Mouse (Mus musculus) T-helper 1 cell (primary cell): Measurements from ENCODE around the gene Atp8b4.

Source experiments
- in situ Hi-C: fragments of 300-600 bp; cut with MboI, MseI; formaldehyde crosslinking; loops from one replicate; pipeline ENCODE4 v1.15.1; 2025; ENCODE audit warnings: high pct_unique_total_duplicates

The Atp8b4 gene

DNA sequence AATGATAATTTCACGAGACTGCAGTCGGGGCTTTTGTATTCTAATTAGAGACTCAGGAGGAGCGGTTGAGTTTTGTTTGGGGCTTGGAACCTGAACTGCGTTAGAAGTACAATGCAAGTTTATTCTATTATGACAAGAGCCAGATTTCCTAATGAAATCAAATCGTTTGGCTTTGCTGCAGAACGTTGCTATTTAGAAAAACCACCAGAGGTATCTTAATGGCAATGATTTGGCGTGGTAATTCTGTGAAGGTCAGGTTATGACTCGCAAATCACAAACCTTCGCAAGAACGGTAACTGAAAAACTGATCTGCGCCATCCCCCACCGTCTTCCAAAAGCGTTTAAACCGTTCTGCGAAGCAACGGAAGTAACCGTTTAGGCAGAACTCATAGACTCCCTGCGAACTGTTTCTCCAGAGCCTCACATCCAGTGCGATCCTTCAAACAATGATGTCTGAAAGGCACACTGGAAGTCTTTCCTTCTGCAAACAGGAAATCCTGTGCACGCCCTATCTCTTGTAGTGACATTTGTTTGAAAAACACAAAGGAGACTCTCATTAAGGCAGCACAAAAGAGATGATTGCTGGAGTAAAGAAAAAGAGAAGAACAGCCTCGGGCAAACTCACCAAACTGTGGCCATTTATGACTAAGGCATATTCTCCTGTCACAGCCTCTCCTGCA, 139.2 kb downstream of the Atp8b4 start:
- in situ Hi-C loops = no loop called here

GRCm38 (mm10) chr2:126360688-126361087, 139.8 kb downstream of the Atp8b4 start:
- in situ Hi-C loops = no loop called here

DNA sequence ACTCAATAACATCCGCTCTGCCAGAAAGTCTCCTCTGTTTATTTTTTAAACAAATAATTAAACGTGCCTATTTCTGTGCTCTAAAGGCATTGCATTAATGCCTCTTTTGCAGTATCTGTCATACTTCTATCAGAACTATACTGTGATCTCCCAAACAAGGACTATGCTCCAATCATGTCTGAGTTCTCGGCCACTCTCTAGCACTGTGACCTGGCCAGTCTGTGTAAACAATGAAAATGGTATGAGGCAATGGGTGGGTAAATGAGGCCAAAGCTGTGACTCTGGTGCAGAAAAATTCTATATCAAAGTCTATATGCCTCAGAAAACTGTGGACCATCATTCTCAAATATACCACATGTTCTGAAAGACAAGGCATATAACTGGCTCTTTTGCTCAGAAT, 140.5 kb downstream of the Atp8b4 start:
- in situ Hi-C loops = loop anchor here (10.0 kb wide), 2 partner anchors 195 to 475 kb away; no protein-coding TSS in a partner anchor

GRCm38 (mm10) chr2:126359278-126359677, 141.2 kb downstream of the Atp8b4 start:
- in situ Hi-C loops = loop anchor here (10.0 kb wide), 2 partner anchors 194 to 474 kb away; no protein-coding TSS in a partner anchor

DNA sequence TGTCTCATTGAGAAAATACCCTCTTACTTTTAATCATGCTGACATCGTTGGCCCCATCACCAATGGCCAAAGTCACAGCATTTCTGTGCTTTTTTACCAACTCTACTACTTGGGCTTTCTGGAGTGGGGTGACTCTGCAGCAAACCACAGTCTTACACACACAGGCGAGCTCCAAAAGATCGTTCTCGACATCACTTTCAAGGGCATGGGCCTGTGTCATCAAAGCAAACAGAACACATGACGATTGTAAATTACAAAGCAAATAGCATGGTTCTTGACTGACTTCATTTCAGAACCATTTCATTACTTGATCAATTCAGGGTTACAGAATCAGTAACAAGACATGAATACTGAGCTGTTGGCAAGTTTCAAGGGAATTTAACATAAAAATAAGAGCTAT, 141.7 kb downstream of the Atp8b4 start:
- in situ Hi-C loops = loop anchor here (10.0 kb wide), 2 partner anchors 194 to 474 kb away; no protein-coding TSS in a partner anchor

DNA sequence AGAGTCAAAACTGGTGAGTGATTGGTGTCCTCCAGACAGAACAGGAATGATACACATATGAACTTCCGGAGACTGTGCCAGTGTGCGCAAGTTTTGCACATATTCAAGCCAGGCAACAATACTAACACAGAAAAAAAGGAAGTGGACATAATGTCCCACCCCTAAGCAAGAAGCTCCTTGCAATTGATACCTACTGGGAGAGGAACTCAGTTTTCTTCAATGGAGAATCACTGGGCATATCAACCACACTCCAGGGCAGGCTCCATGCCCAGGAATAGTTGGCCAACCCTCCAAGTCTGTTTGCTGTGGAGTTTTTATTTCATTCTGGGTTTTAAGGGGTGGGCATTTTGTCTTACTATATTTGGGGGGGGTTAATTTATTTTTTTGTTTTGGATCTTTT, 145.2 kb downstream of the Atp8b4 start:
- in situ Hi-C loops = loop anchor here (10.0 kb wide), 2 partner anchors 190 to 470 kb away; no protein-coding TSS in a partner anchor

GRCm38 (mm10) chr2:126351811-126352210, 148.7 kb downstream of the Atp8b4 start:
- in situ Hi-C loops = loop anchor here (10.0 kb wide), 2 partner anchors 187 to 467 kb away; no protein-coding TSS in a partner anchor

DNA sequence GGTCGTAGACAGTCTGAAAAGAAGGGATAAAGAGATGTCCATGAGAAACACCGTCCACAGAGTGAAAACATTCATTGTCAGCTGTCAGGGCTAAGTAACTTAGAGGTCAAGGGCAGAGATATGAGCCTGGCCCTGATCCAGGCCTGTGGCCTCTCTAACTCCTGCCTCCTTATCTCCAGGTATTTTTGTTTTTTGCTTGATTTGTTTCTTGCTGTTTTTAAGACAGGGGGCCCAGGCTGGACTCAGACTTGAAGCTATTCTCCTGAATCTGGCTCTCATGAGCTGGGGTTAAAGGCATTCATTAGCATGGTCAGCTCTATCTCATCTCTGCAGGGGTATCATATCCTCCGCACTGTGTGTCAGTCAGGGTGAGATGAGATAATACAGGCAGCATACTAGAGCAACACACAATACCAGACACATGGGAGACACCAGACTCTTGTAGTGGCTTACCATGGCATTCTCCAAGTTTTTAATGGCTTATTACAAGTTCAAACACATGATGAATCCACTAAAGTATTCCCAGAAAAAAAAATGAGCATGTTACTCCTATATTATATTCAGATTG, 157.4 kb downstream of the Atp8b4 start:
- in situ Hi-C loops = no loop called here

- in situ Hi-C loops = no loop called here
Measured at GRCm38 (mm10) chr2:126341521-126341920, 159.0 kb downstream of the Atp8b4 start.

DNA sequence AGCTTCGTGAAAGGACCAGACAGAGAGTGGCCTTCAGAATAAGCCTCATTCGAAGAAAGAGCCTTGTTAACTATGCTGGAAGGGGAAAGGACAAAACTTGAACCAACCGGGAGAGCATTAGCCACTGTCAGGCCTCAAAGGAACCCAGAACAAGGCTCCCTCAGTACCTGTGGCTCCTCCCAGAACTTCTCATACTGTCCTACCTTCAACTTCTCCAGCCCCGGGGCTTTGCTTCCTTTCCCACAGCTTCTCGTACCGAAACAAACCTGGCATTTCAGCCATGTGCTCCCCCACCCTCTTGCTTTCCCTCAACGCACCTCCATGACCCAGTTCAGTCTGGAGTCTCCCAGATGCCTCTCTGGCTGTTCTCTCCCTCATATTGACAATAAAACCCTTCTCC, 160.3 kb downstream of the Atp8b4 start:
- in situ Hi-C loops = no loop called here

- in situ Hi-C loops = no loop called here
Measured at GRCm38 (mm10) chr2:126339516-126339915, 161.0 kb downstream of the Atp8b4 start.

DNA sequence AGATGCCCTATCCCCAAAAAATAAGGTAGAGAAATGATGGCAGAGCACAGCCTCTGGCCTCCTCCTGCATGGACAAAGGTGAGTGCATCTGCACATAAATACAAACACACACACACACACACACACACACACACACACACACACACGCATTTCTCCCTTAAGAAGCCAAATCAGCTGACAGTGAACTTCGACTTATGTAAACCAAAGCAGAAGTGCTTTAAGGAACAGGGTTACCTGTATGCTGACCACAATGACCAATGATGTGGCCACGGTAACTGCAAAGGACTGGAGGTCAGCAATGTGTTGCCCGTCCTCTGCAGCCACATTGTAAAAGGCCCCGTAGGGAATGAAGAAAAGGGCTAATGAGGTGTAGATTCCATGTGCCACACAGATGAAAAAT, 163.3 kb downstream of the Atp8b4 start:
- in situ Hi-C loops = no loop called here

GRCm38 (mm10) chr2:126331794-126332193, 168.7 kb downstream of the Atp8b4 start:
- in situ Hi-C loops = no loop called here

- in situ Hi-C loops = no loop called here
Measured at GRCm38 (mm10) chr2:126323206-126323605, 177.3 kb downstream of the Atp8b4 start.

GRCm38 (mm10) chr2:126322631-126323031, 177.8 kb downstream of the Atp8b4 start:
- in situ Hi-C loops = no loop called here

DNA sequence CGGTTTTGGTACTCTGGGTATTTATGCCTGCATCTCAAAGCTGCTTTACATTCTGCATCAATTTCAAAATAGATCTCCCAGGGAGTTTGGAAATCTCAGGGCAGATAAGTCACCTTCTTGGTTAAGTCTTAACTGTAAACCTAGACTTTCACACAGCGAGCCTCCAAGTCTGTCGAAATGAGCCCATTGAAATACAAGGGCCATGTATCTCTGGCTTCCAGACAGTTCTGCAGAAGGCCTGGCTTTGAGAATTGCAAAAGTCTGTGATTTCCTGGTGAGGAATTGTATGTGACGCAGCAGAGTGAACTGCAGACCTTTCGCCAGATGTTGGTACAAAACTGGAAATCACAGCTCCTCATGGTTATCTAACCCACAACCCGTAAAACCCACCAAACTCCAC, 182.4 kb downstream of the Atp8b4 start:
- in situ Hi-C loops = no loop called here

GRCm38 (mm10) chr2:126316942-126317341, 183.5 kb downstream of the Atp8b4 start:
- in situ Hi-C loops = no loop called here

- in situ Hi-C loops = no loop called here
Measured at GRCm38 (mm10) chr2:126316346-126316745, 184.1 kb downstream of the Atp8b4 start.

- in situ Hi-C loops = no loop called here
Measured at GRCm38 (mm10) chr2:126311056-126311455, 189.4 kb downstream of the Atp8b4 start.

DNA sequence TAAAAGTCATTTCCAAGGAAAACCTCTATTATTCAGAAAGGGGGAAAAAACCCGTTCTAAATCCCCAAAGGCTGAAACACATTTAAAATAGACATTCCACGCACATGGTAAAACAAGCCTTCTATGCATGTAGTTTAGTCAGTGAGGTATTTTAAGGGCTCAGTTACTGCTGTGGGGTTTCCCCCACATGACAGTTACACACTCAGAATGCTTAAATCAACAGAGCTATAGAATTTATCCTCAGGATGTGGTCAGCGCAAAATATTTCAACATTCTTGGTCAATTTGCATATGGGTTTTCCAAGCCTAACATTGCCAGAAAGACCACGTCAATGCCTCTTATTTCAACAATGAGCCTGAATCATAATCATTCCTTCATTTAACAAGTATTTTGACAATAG, 190.5 kb downstream of the Atp8b4 start:
- in situ Hi-C loops = no loop called here

DNA sequence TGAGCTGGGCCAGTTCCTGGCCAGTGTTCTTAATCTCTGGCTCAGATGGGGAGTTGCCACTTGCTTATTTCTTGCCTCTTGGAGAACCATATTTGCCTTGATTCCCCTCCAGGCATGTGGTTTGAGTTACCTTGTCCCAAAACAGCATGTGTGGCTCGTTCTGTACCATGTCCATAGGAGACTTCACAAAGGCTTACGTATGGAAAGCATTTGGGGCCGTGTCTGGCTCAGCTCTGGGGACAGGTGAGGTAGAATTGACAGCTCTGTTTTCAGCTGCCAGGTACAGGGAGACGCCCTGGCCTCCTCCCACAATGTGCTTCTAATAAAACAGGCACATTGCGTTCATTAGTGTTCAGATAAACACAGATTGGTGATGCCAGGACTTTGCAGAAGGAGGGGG, 195.9 kb downstream of the Atp8b4 start:
- in situ Hi-C loops = no loop called here

DNA sequence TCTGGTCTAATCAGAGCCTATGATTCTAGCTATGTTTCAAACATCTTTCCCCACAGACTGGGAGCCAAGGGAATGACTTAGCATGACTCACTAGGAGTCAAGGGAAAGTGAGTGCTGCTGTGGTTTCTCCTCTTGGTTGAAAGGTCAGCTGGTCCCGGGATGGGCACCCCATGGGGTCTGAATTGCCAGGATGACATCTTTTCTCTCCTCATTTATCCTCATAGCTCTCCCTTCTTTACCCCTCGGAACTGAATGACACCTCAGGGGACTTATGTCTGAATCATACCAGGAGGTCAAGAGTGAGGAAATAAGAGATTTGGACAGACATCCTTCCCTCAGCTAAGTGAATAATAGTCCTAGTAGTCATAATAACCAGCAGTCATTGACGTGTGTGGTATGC, 197.2 kb downstream of the Atp8b4 start:
- in situ Hi-C loops = no loop called here

DNA sequence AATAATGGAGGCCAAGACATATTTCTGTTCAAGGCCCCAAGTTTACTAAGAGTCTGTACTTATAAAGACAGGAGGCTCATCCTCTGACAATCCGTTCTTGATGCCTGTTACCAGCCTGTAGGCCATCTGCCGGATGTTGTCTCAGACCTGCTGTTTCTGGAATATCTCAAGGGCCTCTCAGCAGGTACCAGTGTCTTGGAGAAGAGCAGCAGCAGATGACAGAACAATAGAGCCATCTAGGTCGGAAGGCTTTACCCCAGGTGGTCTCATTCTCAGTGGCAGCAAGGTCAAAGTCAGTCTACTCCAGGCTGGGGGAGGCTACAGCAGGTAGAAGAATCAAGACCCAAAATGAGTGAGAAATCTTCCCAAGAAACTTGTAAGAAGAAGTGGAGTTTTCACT, 198.1 kb downstream of the Atp8b4 start:
- in situ Hi-C loops = no loop called here
